Mouse (Mus musculus): Measurements from ENCODE around the gene Fbxl5.

DNA sequence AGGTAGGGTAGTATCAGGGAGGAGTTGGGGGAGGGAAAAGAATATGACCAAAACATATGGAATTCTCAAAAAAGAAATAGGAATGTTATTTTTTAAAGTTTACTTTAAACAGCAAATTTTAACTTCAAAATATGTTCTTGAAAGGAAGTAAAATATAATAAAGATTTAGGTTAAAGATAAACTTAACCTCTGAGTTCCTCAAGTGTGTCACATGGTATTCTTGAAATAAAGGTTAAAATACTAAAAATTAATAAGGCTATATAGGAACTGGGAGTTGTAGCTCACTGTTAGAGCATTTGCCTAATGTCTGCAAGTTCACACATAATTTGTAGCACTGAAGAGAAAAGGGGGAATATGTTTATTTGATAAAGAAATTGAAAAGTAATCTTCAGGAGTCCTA is 20.2 kb downstream of the Fbxl5 start:
- no peak for TF ChIP-seq CTCF (IDR thresholded peaks at IDR 0.05; ENCODE audit: borderline replicate concordance, insufficient read depth, low read length)
- no peak for TF ChIP-seq POLR2A (IDR thresholded peaks at IDR 0.05; ENCODE audit: low read depth, low read length)

Data from embryonic fibroblast, embryonic 13.5 days (primary cell).